Mouse (Mus musculus) embryonic fibroblast, embryonic 13.5 days (primary cell): ENCODE measurements around the gene Clec2e.

Experiments
- CTCF ChIP-seq: IDR thresholded peaks from 2 replicates; pipeline ENCODE4 v1.5.1; 2011; ENCODE audit warnings: mild to moderate bottlenecking, control low read depth, low read length, moderate library complexity, borderline replicate concordance; ENCODE audit not compliant: insufficient read depth
- POLR2A ChIP-seq: IDR thresholded peaks from 2 replicates; pipeline ENCODE4 v1.6.1; 2011; ENCODE audit warnings: low read depth, mild to moderate bottlenecking, control low read depth, low read length, moderate library complexity

GRCm38 (mm10) chr6:129049596-129050251 lies 51.0 kb downstream of the Clec2e start:
- TF ChIP-seq CTCF (no peak), POLR2A (no peak)
